Mouse (Mus musculus): ENCODE measurements around the gene Fam19a2.

Fam19a2 gene

DNA sequence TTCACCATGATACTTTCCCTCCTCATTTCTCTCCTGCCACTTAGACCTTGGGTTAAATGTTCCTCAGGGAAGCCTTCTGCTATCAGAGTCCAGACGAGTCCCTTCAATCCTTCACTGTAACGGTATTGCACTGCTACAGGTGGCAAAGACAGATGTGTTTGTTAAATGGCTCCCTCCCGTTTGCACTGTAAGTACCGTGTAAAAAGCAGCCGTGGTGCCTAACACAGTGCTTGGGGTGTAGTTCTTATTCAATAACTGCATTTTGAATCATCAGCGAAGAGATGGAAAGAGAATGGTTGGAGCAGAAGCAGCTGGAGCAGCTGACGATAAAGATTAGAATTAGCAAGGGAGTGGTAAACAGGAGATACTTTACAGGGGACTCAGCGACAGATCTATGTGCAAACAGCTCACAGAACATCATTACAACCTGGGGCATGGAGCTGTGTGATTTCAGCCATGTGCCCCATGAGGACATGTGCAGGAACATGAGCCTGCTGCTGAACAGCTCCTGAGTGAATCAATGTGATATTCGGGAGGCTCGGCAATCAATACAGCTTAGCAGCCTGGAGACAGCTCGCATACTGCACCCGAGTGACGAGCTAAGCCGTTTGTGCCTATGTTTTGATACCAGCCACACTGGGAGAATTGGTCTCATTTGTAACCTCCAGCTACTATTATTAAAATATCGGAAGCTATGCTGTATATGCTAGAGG, 103.5 kb downstream of the Fam19a2 start:
- no peak for ATAC-seq (ENCODE audit: insufficient number of reproducible peaks, low FRiP score, low TSS enrichment)

DNA sequence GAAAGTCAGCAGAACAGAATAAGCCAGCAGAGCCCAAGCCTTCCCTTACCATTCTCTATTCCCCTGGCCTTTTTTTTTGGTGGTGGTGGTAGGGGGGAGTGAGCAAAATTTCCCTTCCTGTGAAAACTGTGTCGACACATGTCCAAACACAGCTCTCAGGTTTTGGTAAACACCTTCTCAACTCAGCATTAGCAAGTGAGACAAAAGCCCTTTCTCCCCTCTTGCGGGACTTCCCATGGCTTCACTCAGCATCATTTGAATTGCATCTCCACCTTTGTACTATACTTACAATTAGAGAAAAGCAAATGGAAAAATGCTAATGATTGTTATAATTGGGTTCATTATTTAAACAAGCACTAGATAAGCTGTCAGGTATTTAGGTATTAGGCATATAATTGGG, 119.5 kb downstream of the Fam19a2 start:
- ATAC-seq (ENCODE audit: insufficient number of reproducible peaks, low FRiP score, low TSS enrichment), result no peak

DNA sequence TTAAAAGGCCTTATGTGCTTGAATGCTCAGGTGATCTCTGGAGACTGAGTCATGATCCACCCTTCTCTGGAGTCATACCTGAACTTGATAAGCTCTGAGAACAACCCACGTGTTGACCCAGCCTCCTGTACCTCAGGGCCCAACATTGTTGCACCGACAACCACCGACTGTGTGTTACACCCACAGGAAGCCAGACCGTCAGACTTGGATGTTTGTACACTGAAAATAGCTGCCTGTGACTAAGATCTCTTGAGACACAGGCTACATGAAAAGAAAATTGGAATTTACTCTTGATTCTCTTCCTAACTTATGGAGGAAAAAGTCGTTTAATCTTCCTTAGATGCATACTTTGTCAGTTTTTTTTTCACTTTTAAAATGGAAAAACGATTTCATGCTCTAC, 121.8 kb downstream of the Fam19a2 start:
- ATAC-seq (ENCODE audit: insufficient number of reproducible peaks, low FRiP score, low TSS enrichment), result no peak

DNA sequence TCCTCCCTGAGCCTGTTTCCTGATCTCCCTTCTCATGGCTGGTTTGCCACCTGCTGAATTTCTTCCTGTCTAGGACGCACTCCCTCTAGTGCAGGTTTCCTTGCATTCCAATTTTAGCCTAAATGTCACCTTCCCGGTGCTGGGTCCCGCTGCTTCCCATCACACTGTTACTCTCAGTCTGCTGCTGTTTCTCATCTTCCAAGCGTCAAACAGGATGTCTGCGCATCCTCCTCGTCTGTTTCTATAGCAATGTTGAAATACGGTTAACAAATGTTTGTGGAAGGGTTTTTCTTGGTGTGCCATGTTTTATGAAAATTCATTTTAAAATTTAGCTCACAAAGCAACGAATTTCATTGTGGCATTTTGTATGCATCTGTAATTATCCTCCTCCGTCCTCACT, 131.6 kb downstream of the Fam19a2 start:
- no peak for ATAC-seq (ENCODE audit: insufficient number of reproducible peaks, low FRiP score, low TSS enrichment)

DNA sequence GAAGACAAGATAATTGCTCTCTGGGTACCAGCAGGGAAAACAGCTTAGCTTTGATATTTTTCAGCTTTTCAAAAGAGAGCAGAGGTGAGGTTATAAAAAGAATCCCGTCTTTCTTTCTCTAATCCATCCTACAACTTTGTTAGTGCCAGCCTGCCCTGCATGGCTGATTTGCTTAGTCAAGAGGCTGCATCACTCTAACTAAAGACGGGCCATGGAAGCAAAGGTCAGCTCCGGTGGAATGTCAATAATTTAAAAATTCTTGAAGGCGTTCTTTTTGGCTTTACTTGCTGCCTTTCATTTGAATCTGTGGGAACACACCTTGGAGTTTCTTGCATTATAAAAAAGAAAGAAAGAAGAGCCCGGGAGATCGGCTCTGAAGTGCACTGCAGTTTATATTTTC, 134.3 kb downstream of the Fam19a2 start:
- ATAC-seq (ENCODE audit: insufficient number of reproducible peaks, low FRiP score, low TSS enrichment), result no peak

DNA sequence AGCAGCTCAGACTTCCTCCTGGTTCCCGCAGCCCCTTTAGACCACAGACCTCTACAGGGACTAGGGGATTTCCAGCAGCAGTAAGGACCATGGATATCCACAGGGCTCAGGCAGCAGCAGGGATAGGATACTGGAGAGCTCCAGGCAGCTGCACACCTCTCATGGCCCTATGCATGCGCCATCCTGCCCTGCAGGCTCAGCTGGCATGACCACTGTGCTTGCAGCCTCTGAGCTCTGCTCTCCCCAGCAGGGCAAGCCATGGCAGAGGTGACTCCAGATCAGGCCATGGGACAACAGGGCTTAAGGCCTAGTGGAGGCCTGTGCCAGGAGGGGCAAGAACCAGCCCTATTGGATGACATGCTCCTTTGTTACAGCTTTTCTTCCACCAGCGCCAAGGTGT, 137.4 kb downstream of the Fam19a2 start:
- no peak; the same call in 1 of the 2 replicates for ATAC-seq (ENCODE audit: insufficient number of reproducible peaks, low FRiP score, low TSS enrichment)

DNA sequence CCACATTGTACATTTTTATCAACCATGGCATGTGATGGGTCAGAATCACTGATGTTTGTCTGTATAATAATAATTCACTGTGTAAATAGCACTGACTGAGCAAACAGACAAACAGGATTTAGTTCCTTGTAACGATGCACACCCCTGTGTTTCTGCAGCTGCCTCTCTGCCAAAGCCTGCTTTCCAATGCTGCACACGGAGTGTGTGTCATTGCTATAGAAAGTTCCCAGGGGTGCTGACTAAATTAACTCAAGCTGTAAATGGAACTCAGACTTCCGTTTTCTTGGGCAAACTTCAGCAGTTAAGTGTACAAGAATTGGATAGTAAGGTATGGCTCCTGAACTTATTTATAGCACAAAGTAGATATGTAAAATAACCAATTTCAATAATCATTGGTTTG, 138.7 kb downstream of the Fam19a2 start:
- no peak for ATAC-seq (ENCODE audit: insufficient number of reproducible peaks, low FRiP score, low TSS enrichment)

DNA sequence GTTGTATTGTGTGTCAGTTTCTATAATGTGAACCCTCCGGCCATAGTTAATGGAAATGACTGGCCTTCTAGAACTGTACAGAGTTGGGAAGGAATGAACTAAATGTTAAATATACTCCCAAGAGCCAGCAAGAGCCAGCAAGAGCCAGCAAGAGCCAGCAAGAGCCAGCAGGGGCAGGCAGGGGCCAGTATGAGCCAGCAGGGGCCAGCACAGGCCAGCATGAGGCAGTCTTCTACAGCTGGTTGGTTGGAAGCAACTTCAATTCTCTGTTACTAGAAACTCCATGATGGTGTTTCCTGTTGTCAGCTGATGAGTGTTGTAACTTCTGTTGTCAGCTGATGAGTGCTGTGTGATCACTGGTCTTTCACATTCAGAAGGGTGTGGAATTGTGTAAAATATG, 151.2 kb downstream of the Fam19a2 start:
- ATAC-seq (ENCODE audit: insufficient number of reproducible peaks, low FRiP score, low TSS enrichment), result no peak

DNA sequence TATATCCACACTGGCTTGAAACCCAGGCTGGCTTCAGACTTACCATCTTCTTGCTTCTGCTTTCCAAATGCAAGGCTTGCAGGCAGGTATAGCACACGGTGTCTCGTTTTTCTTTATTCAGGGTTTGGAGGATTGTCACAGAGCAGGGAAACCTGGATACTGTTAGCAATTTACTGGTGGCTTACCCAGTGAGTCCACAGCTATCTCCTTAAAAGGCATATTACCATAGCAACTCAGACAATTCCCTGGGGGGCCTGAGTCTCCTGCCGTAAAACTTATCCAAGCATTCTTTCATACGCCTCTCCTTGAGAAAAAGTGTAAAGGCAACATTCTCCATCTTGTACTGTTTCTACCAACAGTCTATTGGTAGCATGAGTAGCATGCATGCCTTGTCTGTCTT, 152.2 kb downstream of the Fam19a2 start:
- ATAC-seq (ENCODE audit: insufficient number of reproducible peaks, low FRiP score, low TSS enrichment), result no peak

DNA sequence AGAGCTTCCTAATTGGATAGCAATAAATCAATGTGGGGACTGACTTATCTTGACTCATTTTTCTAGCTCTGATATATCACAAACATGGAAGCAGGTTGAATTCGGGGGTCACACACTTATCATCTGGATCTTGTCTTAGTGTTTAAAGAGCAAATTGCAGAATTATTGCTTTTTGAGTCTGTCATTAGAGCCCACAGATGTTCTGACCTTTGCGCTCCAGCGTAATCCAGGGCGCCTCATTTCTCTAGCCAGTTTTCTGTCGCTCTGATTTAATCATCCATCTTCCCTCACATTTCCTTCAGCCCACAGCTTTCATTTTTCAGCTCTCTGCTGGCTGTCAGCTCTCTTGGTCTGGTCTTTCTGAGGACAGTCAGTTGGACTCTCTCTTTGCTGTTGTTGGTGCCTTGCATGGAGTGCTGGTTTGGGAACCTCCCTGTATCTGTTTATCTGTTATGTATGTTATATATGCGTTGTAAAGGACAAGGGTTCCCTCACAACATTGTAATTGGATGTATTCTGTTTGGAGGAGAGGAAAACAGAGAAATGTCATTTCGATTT, 154.9 kb downstream of the Fam19a2 start:
- ATAC-seq (ENCODE audit: insufficient number of reproducible peaks, low FRiP score, low TSS enrichment), result no peak

DNA sequence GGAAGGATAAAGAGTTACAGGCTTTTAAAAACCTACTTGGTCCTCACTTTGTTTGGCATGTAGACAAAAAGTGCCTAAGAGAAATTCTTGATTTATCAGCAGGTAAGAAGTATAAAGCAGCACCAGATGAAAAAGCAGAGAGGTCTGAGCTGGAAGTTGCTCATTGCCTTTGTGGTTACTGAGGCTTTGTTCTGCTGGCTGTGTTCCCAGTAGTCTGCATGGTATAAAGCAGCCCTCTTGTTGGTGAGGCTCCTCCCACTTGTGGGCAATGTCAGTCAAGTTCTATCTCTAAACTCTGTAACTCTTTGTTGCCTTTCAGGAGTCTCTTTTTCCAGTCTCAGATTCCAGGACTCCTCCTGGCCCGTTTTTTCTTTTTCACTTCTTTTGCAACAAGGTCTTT, 156.5 kb downstream of the Fam19a2 start:
- no peak for ATAC-seq (ENCODE audit: insufficient number of reproducible peaks, low FRiP score, low TSS enrichment)

DNA sequence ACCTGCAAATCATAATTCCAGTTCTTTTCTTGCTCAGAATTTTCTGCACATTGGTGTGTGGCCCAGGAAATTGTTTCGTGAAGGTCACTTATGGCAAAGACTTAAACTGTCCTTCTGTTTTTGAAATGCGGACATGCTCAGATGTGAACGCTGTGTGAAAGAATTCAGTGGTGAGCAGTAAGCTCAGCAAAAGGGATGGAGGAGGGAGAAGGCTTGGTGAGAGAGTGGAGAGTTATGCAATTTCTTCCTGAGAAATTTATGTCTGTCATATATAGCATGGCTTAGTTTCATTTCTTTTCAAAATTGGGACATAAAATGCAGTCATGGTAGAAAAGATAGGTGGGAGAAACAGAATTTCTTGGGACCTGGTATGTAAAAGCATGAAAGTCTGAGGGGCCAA, 160.7 kb downstream of the Fam19a2 start:
- no peak for ATAC-seq (ENCODE audit: insufficient number of reproducible peaks, low FRiP score, low TSS enrichment)

DNA sequence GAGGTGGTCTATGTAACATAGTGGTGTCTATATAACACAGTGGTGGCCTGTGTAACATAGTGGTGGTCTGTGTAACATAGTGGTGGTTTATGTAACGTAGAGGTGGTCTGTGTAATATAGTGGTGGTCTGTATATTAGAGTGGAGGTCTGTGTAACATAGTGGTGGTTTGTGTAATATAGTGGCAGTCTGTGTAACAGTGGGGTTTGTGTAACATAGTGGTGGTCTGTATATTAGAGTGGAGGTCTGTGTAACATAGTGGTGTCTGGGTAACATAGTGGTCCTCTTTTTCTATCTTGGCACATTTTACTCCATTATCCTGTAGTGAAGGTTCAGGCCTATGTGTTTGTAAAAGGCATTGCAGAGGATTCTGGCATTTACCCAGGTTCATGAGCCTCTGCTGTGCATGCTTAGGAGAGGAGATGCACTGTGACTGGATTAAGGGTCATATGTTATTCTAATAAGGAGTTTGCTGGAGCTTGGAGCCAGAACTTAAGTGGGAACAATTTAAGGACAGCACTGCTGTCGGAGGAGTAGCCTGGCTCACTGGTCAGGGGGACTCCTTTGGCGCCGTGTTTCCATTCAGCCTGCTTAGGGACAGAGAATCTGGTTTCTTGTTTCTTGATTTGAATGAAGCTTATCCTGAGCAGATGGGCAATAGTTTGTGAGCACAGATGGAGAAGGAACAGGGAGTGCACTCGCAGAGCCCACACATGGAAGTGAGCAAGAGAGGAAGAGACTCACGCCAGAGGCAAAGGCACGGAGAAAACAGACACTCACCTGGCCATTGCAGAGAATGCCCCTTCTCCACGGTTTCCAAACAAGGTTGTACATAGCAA, 162.9 kb downstream of the Fam19a2 start:
- ATAC-seq (ENCODE audit: insufficient number of reproducible peaks, low FRiP score, low TSS enrichment), result peak; percentile 56

DNA sequence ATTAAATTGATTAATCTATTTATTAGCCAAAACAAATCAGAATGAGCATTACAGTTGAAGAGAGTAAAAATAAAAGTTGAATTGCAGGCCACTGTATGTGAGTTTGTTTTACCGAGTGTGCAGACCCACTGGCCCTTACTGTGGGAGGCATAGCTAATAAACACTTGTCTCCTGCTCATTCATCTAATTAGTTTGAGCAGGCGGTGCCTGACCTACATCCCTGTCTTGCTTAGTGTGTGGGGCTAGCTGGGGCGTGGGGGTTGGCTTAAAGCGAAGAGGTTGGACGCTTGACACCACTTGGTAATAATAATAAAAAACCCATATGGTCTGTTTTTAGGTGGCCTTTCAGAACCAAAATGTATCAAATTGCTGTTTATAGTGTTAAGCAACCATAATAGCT, 167.8 kb downstream of the Fam19a2 start:
- no peak for ATAC-seq (ENCODE audit: insufficient number of reproducible peaks, low FRiP score, low TSS enrichment)

DNA sequence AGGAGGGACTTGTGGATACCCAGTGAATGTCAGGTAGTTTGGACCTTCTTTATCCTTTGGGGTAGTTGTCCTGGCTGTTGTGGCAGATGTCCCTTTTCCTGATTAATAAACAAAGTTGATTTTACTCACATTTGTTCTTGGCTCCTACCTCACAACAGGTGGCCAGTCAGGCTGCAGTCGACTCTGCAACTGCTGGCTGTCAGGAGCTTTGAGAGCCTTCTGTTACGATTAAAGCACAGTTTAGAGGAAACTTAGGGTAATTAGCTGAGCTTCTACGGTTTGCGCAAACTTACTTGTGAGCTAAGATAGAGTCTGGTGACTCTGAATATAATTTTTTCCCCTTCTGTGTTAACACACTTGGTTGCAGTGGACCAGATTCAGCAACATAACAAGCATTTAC, 173.8 kb downstream of the Fam19a2 start:
- ATAC-seq (ENCODE audit: insufficient number of reproducible peaks, low FRiP score, low TSS enrichment), result no peak

DNA sequence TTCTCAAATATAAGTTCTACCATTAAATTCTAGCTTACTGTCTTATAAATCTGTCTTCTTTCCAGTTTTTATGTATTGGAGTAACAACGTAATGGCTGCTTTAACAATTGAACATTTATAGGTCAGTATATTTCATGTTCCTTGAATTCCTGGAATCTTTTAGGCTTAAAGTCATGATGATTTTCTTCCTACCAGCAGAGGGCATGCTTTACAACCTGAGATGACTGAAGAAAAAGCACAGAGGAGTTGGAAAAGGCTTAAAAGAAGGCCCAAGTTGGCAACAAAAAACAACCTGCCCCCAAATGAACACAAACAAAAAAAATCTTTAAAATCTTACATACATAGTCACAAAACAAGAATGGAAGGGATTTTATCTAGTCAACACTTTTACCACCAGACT, 193.0 kb downstream of the Fam19a2 start:
- no peak for ATAC-seq (ENCODE audit: insufficient number of reproducible peaks, low FRiP score, low TSS enrichment)

DNA sequence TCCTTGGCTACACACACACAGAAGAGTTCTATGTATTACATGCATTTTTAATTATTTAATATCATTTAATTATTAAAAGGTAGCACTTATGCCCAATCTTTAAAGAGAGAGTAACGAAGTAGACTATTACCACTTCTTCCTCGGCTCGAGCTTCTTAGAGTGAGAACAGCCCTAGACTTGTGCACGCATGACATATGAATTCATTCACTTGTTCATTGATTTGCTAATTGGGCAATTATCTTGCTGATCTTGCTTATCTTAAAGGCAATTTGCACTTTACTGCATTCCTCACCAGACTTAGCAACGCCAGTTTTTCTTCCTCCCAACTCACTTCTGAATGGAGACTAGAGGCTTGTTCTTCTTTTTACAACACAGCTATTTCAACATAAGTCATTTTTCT, 196.7 kb downstream of the Fam19a2 start:
- no peak for ATAC-seq (ENCODE audit: insufficient number of reproducible peaks, low FRiP score, low TSS enrichment)

DNA sequence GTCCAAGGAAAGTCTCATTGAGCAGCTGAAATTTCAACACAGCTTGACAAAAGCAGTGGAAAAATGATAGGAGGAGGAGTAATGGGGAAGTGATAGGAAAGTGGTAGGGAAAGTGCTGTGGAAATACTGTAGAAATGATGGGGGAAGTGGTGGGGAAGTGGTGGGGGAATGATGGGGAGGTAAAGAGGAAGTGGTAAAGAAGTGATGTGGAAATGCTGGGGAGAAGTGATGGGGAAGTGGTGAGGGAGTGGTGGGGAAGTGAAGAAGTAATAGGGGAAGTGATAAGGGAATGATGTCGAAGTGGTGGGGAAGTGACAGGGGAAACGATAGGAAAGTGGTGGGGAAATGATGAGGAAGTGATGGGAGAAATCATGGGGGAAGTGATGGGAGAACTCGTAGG, 198.5 kb downstream of the Fam19a2 start:
- no peak for ATAC-seq (ENCODE audit: insufficient number of reproducible peaks, low FRiP score, low TSS enrichment)

DNA sequence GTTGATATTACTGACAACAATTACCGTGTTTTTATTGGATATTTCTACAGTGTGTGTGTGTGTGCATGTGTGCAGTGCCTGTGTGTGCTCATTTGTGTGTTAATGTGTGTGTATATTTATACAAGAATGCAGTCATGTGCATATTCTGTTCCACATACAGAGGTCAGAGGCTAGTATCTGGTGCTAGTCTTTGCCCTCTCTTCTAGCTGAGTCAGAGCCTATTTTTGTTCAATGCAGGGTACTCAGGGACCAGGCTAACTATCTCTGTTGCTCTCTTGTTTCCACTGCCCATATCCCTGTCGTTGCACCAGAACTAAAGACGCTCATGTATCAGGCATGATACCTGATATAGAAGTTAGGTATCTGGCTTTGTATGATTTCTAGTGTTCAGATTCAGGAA, 251.0 kb downstream of the Fam19a2 start:
- ATAC-seq (ENCODE audit: insufficient number of reproducible peaks, low FRiP score, low TSS enrichment), result no peak

DNA sequence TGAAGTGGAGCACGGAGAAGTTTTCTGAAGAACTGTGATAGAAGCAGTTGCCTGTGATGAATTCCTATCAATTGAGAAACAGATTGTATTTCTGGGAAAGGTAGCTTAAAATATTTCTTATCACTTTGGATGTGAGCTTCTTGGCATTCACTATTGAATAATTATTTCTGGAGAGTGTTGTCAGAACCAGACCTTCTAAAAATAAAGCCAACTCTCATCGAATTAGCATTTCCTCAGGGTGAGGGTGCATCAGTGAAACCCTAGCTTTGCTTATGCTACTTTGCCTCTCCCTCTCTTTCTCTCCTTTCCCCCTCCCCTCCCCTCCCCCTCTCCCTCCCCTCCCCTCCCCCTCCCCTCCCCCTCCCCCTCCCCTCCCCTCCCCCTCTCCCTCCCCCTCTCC, 256.8 kb downstream of the Fam19a2 start:
- no peak for ATAC-seq (ENCODE audit: insufficient number of reproducible peaks, low FRiP score, low TSS enrichment)

DNA sequence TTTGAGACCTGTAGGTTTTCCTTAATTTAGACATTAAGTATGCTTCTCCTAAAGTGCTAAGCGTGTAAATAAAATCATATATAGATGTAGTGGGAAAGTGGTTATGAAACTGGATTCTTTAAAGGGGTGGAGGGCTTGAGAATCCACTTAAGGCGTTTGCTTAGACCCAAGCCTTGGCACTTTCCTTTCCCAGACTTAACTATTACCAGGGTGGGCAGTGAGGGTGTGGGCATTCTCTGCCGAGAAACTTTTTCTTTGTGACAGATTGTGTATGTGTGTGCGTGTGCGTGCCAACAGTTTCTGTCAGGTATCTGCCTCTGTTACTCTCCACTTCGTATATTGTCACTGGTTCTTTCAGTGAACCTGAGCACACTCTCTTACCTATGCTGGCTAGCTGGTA, 257.4 kb downstream of the Fam19a2 start:
- ATAC-seq (ENCODE audit: insufficient number of reproducible peaks, low FRiP score, low TSS enrichment), result no peak

DNA sequence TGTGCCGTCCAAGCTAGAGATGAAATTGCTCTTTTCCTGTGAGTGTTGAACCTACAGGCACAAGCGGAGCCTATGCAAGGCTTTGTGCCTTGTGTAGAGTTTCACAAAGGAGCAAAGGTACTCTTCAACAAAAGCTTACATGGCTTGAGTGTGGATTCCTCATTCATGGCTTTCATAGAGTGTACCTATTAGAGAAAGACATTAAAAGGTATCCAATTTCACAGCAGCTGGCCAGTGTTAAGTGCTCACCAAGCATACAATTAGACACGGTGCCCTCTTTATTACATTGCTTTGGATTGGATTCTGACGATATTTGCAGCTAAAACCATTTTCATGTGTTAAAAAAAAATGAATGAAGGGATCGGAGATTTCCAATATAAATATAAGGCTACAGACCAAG, 261.6 kb downstream of the Fam19a2 start:
- no peak for ATAC-seq (ENCODE audit: insufficient number of reproducible peaks, low FRiP score, low TSS enrichment)

All from cerebellum, adult (tissue).